Mouse (Mus musculus) lung, postnatal 0 days (tissue): ENCODE measurements around the gene Frmd4a.

Experiments used
- CTCF ChIP-seq: IDR thresholded peaks from 2 replicates; pipeline ENCODE4 v1.5.1; 2016; ENCODE audit warnings: antibody characterized with exemption, mild to moderate bottlenecking
- EP300 ChIP-seq: IDR thresholded peaks from 2 replicates; pipeline ENCODE4 v1.6.1; 2016; ENCODE audit warnings: antibody characterized with exemption, mild to moderate bottlenecking, control low read depth

DNA sequence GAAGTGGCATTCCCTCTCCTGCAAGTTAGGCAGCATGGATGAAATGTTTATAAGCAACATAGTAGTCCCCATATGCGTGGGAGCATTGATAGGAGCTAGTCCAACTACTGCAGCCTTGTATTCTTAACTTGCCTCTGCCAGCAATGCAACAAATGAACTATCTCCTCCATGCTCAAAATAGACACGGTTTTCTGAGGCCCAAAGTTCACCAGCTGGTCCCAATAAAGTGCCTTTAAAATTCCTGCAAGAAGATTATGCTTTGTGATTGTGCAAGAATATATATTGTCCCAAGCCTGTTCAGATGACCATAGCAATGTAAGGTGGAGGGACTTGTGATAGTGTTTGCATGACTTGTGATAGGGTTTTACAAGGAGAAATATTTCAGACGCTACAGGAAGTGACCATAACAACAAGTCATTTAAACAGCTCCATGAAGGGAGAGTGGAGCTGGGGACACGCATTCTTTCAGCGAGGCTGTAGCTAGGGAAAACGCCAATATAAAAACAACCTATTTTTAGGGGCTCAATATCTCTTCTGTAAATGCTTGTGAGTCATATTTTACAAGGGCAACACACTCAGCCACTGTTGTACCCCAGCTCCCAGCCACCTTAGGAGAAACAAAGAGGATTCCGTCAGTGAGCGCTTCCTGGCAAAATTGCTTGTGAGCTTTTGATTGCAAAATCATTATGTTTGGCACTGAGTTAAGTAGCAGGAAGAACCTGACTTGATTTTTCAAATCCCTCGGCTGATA lies 235.2 kb downstream of the Frmd4a start:
- no peak for TF ChIP-seq CTCF
- TF ChIP-seq EP300 = no peak
